Mouse (Mus musculus): ENCODE measurements at regions not wholly inside any gene's neighbourhood (a gene's known extent, or its start where the extent isn't known, plus 50 kb on each side); places are given as distances from the start of the nearest gene placed in this dataset.

GRCm38 (mm10) chr3:148248617-148249016 is 741.7 kb downstream of the Adgrl2 start:
- ATAC-seq (ENCODE audit: insufficient read depth, low FRiP score) = no peak
- no peak overlapping the region for H3K4me2 ChIP-seq (ENCODE audit: low read depth, low read length)
- H3K4me3 ChIP-seq (replicated peaks; ENCODE audit: low read length) = no peak overlapping the region
- no peaks in the 10 kb centered on the region for H3K9me3 ChIP-seq (replicated peaks; ENCODE audit: control insufficient read depth, low read length)
- H3K4me1 ChIP-seq (ENCODE audit: control insufficient read depth, insufficient read depth, low read length) = no peaks in the 10 kb centered on the region
- H3K27ac ChIP-seq (ENCODE audit: low read length) = no peak overlapping the region
- 72% methylated on average over 1 of the region's 1 CpGs for WGBS
- no peak overlapping the region for H3K9ac ChIP-seq (ENCODE audit: low read length)
- H3K36me3 ChIP-seq (ENCODE audit: control insufficient read depth, insufficient read depth, low read length) = no peaks in the 10 kb centered on the region
- no peaks in the 10 kb centered on the region for H3K27me3 ChIP-seq (ENCODE audit: control insufficient read depth, insufficient read depth, low read length)

GRCm38 (mm10) chr3:148246786-148247185 is 743.6 kb downstream of the Adgrl2 start:
- Histone ChIP-seq H3K36me3 (ENCODE audit: control insufficient read depth, insufficient read depth, low read length) (no peaks in the 10 kb centered on the region), H3K4me2 (ENCODE audit: low read depth, low read length) (no peak overlapping the region), H3K27ac (ENCODE audit: low read length) (no peak overlapping the region), H3K9ac (ENCODE audit: low read length) (no peak overlapping the region), H3K4me3 (replicated peaks; ENCODE audit: low read length) (no peak overlapping the region), H3K4me1 (ENCODE audit: control insufficient read depth, insufficient read depth, low read length) (no peaks in the 10 kb centered on the region), H3K9me3 (replicated peaks; ENCODE audit: control insufficient read depth, low read length) (no peaks in the 10 kb centered on the region), H3K27me3 (ENCODE audit: control insufficient read depth, insufficient read depth, low read length) (no peaks in the 10 kb centered on the region)
- ATAC-seq (ENCODE audit: insufficient read depth, low FRiP score) = no peak

GRCm38 (mm10) chr3:148238093-148238492 is 752.3 kb downstream of the Adgrl2 start:
- Histone ChIP-seq H3K36me3 (ENCODE audit: control insufficient read depth, insufficient read depth, low read length) (no peaks in the 10 kb centered on the region), H3K4me2 (ENCODE audit: low read depth, low read length) (no peak overlapping the region), H3K9ac (ENCODE audit: low read length) (no peak overlapping the region), H3K27ac (ENCODE audit: low read length) (no peak overlapping the region), H3K4me1 (ENCODE audit: control insufficient read depth, insufficient read depth, low read length) (no peaks in the 10 kb centered on the region), H3K27me3 (ENCODE audit: control insufficient read depth, insufficient read depth, low read length) (no peaks in the 10 kb centered on the region), H3K9me3 (replicated peaks; ENCODE audit: control insufficient read depth, low read length) (no peaks in the 10 kb centered on the region), H3K4me3 (replicated peaks; ENCODE audit: low read length) (no peak overlapping the region)
- ATAC-seq (ENCODE audit: insufficient read depth, low FRiP score) = no peak

GRCm38 (mm10) chr3:148237555-148237954 is 752.8 kb downstream of the Adgrl2 start:
- no peaks in the 10 kb centered on the region for H3K27me3 ChIP-seq (ENCODE audit: control insufficient read depth, insufficient read depth, low read length)
- no peaks in the 10 kb centered on the region for H3K4me1 ChIP-seq (ENCODE audit: control insufficient read depth, insufficient read depth, low read length)
- no peak overlapping the region for H3K27ac ChIP-seq (ENCODE audit: low read length)
- no peak for ATAC-seq (ENCODE audit: insufficient read depth, low FRiP score)
- H3K9me3 ChIP-seq (replicated peaks; ENCODE audit: control insufficient read depth, low read length) = no peaks in the 10 kb centered on the region
- no peak overlapping the region for H3K4me2 ChIP-seq (ENCODE audit: low read depth, low read length)
- H3K9ac ChIP-seq (ENCODE audit: low read length) = no peak overlapping the region
- H3K4me3 ChIP-seq (replicated peaks; ENCODE audit: low read length) = no peak overlapping the region
- no peaks in the 10 kb centered on the region for H3K36me3 ChIP-seq (ENCODE audit: control insufficient read depth, insufficient read depth, low read length)
- 79% methylated on average over 6 of the region's 6 CpGs for WGBS

GRCm38 (mm10) chr3:148233616-148234015 is 756.7 kb downstream of the Adgrl2 start:
- H3K27ac ChIP-seq (ENCODE audit: low read length) = no peak overlapping the region
- H3K4me1 ChIP-seq (ENCODE audit: control insufficient read depth, insufficient read depth, low read length) = no peaks in the 10 kb centered on the region
- H3K9me3 ChIP-seq (replicated peaks; ENCODE audit: control insufficient read depth, low read length) = no peaks in the 10 kb centered on the region
- WGBS = 84% methylated on average over 2 of the region's 2 CpGs
- ATAC-seq (ENCODE audit: insufficient read depth, low FRiP score) = no peak
- no peaks in the 10 kb centered on the region for H3K27me3 ChIP-seq (ENCODE audit: control insufficient read depth, insufficient read depth, low read length)
- H3K9ac ChIP-seq (ENCODE audit: low read length) = no peak overlapping the region
- H3K4me3 ChIP-seq (replicated peaks; ENCODE audit: low read length) = no peak overlapping the region
- no peaks in the 10 kb centered on the region for H3K36me3 ChIP-seq (ENCODE audit: control insufficient read depth, insufficient read depth, low read length)
- H3K4me2 ChIP-seq (ENCODE audit: low read depth, low read length) = no peak overlapping the region

GRCm38 (mm10) chr3:148229192-148229591 is 761.2 kb downstream of the Adgrl2 start:
- H3K27me3 ChIP-seq (ENCODE audit: control insufficient read depth, insufficient read depth, low read length) = no peaks in the 10 kb centered on the region
- H3K4me1 ChIP-seq (ENCODE audit: control insufficient read depth, insufficient read depth, low read length) = no peaks in the 10 kb centered on the region
- H3K36me3 ChIP-seq (ENCODE audit: control insufficient read depth, insufficient read depth, low read length) = no peaks in the 10 kb centered on the region
- H3K4me3 ChIP-seq (replicated peaks; ENCODE audit: low read length) = no peak overlapping the region
- no peak overlapping the region for H3K9ac ChIP-seq (ENCODE audit: low read length)
- no peak overlapping the region for H3K27ac ChIP-seq (ENCODE audit: low read length)
- ATAC-seq (ENCODE audit: insufficient read depth, low FRiP score) = no peak
- H3K9me3 ChIP-seq (replicated peaks; ENCODE audit: control insufficient read depth, low read length) = no peaks in the 10 kb centered on the region
- 67% methylated on average over 3 of the region's 3 CpGs for whole genome bisulfite sequencing
- H3K4me2 ChIP-seq (ENCODE audit: low read depth, low read length) = no peak overlapping the region

- no peak overlapping the region for H3K4me2 ChIP-seq (ENCODE audit: low read depth, low read length)
- 52% methylated on average over 9 of the region's 9 CpGs for WGBS
- H3K9me3 ChIP-seq (replicated peaks; ENCODE audit: control insufficient read depth, low read length) = no peaks in the 10 kb centered on the region
- H3K36me3 ChIP-seq (ENCODE audit: control insufficient read depth, insufficient read depth, low read length) = no peaks in the 10 kb centered on the region
- H3K4me1 ChIP-seq (ENCODE audit: control insufficient read depth, insufficient read depth, low read length) = no peaks in the 10 kb centered on the region
- no peak overlapping the region for H3K27ac ChIP-seq (ENCODE audit: low read length)
- ATAC-seq (ENCODE audit: insufficient read depth, low FRiP score) = no peak
- no peak overlapping the region for H3K4me3 ChIP-seq (replicated peaks; ENCODE audit: low read length)
- H3K9ac ChIP-seq (ENCODE audit: low read length) = no peak overlapping the region
- H3K27me3 ChIP-seq (ENCODE audit: control insufficient read depth, insufficient read depth, low read length) = no peaks in the 10 kb centered on the region
These were observed 762.2 kb downstream of the Adgrl2 start for GRCm38 (mm10) chr3:148228002-148228707.

GRCm38 (mm10) chr3:148220826-148221225 is 769.5 kb downstream of the Adgrl2 start:
- Histone ChIP-seq H3K36me3 (ENCODE audit: control insufficient read depth, insufficient read depth, low read length) (no peaks in the 10 kb centered on the region), H3K27me3 (ENCODE audit: control insufficient read depth, insufficient read depth, low read length) (no peaks in the 10 kb centered on the region), H3K9ac (ENCODE audit: low read length) (no peak overlapping the region), H3K4me2 (ENCODE audit: low read depth, low read length) (no peak overlapping the region), H3K4me1 (ENCODE audit: control insufficient read depth, insufficient read depth, low read length) (no peaks in the 10 kb centered on the region), H3K9me3 (replicated peaks; ENCODE audit: control insufficient read depth, low read length) (no peaks in the 10 kb centered on the region), H3K4me3 (replicated peaks; ENCODE audit: low read length) (no peak overlapping the region), H3K27ac (ENCODE audit: low read length) (no peak overlapping the region)
- no peak for ATAC-seq (ENCODE audit: insufficient read depth, low FRiP score)
- 87% methylated on average over 5 of the region's 5 CpGs for WGBS

- Histone ChIP-seq H3K4me3 (replicated peaks; ENCODE audit: low read length) (no peak overlapping the region), H3K9ac (ENCODE audit: low read length) (no peak overlapping the region), H3K27me3 (ENCODE audit: control insufficient read depth, insufficient read depth, low read length) (no peaks in the 10 kb centered on the region), H3K4me2 (ENCODE audit: low read depth, low read length) (no peak overlapping the region), H3K27ac (ENCODE audit: low read length) (no peak overlapping the region), H3K9me3 (replicated peaks; ENCODE audit: control insufficient read depth, low read length) (no peaks in the 10 kb centered on the region), H3K36me3 (ENCODE audit: control insufficient read depth, insufficient read depth, low read length) (no peaks in the 10 kb centered on the region), H3K4me1 (ENCODE audit: control insufficient read depth, insufficient read depth, low read length) (no peaks in the 10 kb centered on the region)
- WGBS = 67% methylated on average over 10 of the region's 10 CpGs
- no peak for ATAC-seq (ENCODE audit: insufficient read depth, low FRiP score)
These were observed 770.2 kb downstream of the Adgrl2 start for GRCm38 (mm10) chr3:148220024-148220590.
